Mouse (Mus musculus) T-cell, adult 2 months (primary cell): ENCODE data around the gene Sh3pxd2a.
"Not testable (repeated sequence)": the region's sequence is repeated elsewhere in the genome, so short reads cannot be mapped to it uniquely, and the experiment has no call there.

ENCODE experiments used
- DNase-seq: peaks from one replicate; pipeline ENCODE4 v3.0.0; 2022; ENCODE audit warnings: low spot score

Gene Sh3pxd2a

GRCm38 (mm10) chr19:47408656-47409055 is 55.5 kb downstream of the Sh3pxd2a start:
- DNase-seq, result no peak

GRCm38 (mm10) chr19:47407332-47407731 is 56.9 kb downstream of the Sh3pxd2a start:
- DNase-seq, result no peak

- no peak for DNase-seq
These were observed 57.7 kb downstream of the Sh3pxd2a start for GRCm38 (mm10) chr19:47406524-47406923.

- no peak for DNase-seq
These were observed 58.7 kb downstream of the Sh3pxd2a start for GRCm38 (mm10) chr19:47405548-47405947.

- DNase-seq, result no peak
These were observed 60.5 kb downstream of the Sh3pxd2a start for GRCm38 (mm10) chr19:47403391-47404379.

- DNase-seq, result no peak
These were observed 61.2 kb downstream of the Sh3pxd2a start for GRCm38 (mm10) chr19:47402976-47403375.

GRCm38 (mm10) chr19:47402544-47402943 is 61.7 kb downstream of the Sh3pxd2a start:
- no peak for DNase-seq

GRCm38 (mm10) chr19:47399709-47400108 is 64.5 kb downstream of the Sh3pxd2a start:
- no peak for DNase-seq

- DNase-seq, result no peak
These were observed 65.2 kb downstream of the Sh3pxd2a start for GRCm38 (mm10) chr19:47399029-47399428.

- DNase-seq, result no peak
These were observed 66.1 kb downstream of the Sh3pxd2a start for GRCm38 (mm10) chr19:47397882-47398671.

- no peak for DNase-seq
These were observed 68.9 kb downstream of the Sh3pxd2a start for GRCm38 (mm10) chr19:47395338-47395737.

- not testable (repeated sequence) for DNase-seq
These were observed 69.4 kb downstream of the Sh3pxd2a start for GRCm38 (mm10) chr19:47394781-47395180.

GRCm38 (mm10) chr19:47390878-47391277 is 73.3 kb downstream of the Sh3pxd2a start:
- DNase-seq, result no peak

- no peak for DNase-seq
These were observed 76.3 kb downstream of the Sh3pxd2a start for GRCm38 (mm10) chr19:47387887-47388286.

- no peak for DNase-seq
These were observed 76.8 kb downstream of the Sh3pxd2a start for GRCm38 (mm10) chr19:47387395-47387794.

- DNase-seq, result no peak
These were observed 78.2 kb downstream of the Sh3pxd2a start for GRCm38 (mm10) chr19:47385971-47386370.

GRCm38 (mm10) chr19:47384639-47385038 is 79.6 kb downstream of the Sh3pxd2a start:
- no peak for DNase-seq

- no peak for DNase-seq
These were observed 80.2 kb downstream of the Sh3pxd2a start for GRCm38 (mm10) chr19:47384036-47384435.

GRCm38 (mm10) chr19:47382268-47382667 is 81.9 kb downstream of the Sh3pxd2a start:
- DNase-seq, result no peak

GRCm38 (mm10) chr19:47381011-47381410 is 83.2 kb downstream of the Sh3pxd2a start:
- no peak for DNase-seq

- no peak for DNase-seq
These were observed 85.1 kb downstream of the Sh3pxd2a start for GRCm38 (mm10) chr19:47379141-47379540.

- DNase-seq, result no peak
These were observed 89.2 kb downstream of the Sh3pxd2a start for GRCm38 (mm10) chr19:47374916-47375573.
